Mouse (Mus musculus) mature B cell (primary cell): Measurements from ENCODE around the gene Tmem88.

Experiments
- in situ Hi-C: fragments of 300-500 bp; cut with MboI; formaldehyde crosslinking; loops from 2 replicates; pipeline ENCODE4 v1.14.3; 2019

Tmem88 gene

GRCm38 (mm10) chr11:69398059-69398458 lies at the start of gene Tmem88:
Gene Tmem88, minus strand, starts transcription at chr11:69398234.
- in situ Hi-C loops, result no loop called here

- in situ Hi-C loops, result no loop called here
These were observed 49.3 kb upstream of the Tmem88 start for GRCm38 (mm10) chr11:69447299-69447698.

- in situ Hi-C loops, result no loop called here
These were observed 45.3 kb upstream of the Tmem88 start for GRCm38 (mm10) chr11:69443328-69443727.

GRCm38 (mm10) chr11:69437291-69437690 lies 39.3 kb upstream of the Tmem88 start:
- in situ Hi-C loops, result loop anchor here (5.0 kb wide), 1 partner anchor 35 kb away; no protein-coding TSS in a partner anchor

- in situ Hi-C loops, result no loop called here
These were observed 35.2 kb upstream of the Tmem88 start for GRCm38 (mm10) chr11:69433189-69433588.

- in situ Hi-C loops, result no loop called here
These were observed 34.6 kb upstream of the Tmem88 start for GRCm38 (mm10) chr11:69432640-69432982.

GRCm38 (mm10) chr11:69431829-69432639 lies 34.0 kb upstream of the Tmem88 start:
- in situ Hi-C loops, result no loop called here

GRCm38 (mm10) chr11:69430631-69431030 lies 32.6 kb upstream of the Tmem88 start:
- in situ Hi-C loops, result no loop called here

GRCm38 (mm10) chr11:69429313-69429712 lies 31.3 kb upstream of the Tmem88 start:
- in situ Hi-C loops, result no loop called here

GRCm38 (mm10) chr11:69428751-69429150 lies 30.7 kb upstream of the Tmem88 start:
- in situ Hi-C loops, result no loop called here

GRCm38 (mm10) chr11:69426246-69426645 lies 28.2 kb upstream of the Tmem88 start:
- in situ Hi-C loops, result no loop called here

GRCm38 (mm10) chr11:69423885-69424284 lies 25.9 kb upstream of the Tmem88 start:
- in situ Hi-C loops, result no loop called here

GRCm38 (mm10) chr11:69422842-69423241 lies 24.8 kb upstream of the Tmem88 start:
- in situ Hi-C loops, result no loop called here

GRCm38 (mm10) chr11:69421131-69421977 lies 23.3 kb upstream of the Tmem88 start:
- in situ Hi-C loops, result no loop called here

GRCm38 (mm10) chr11:69420554-69421000 lies 22.5 kb upstream of the Tmem88 start:
- in situ Hi-C loops, result no loop called here

- in situ Hi-C loops, result no loop called here
These were observed 21.9 kb upstream of the Tmem88 start for GRCm38 (mm10) chr11:69419813-69420553.

GRCm38 (mm10) chr11:69419443-69419812 lies 21.4 kb upstream of the Tmem88 start:
- in situ Hi-C loops, result no loop called here

GRCm38 (mm10) chr11:69418481-69419442 lies 20.7 kb upstream of the Tmem88 start:
- in situ Hi-C loops, result no loop called here

GRCm38 (mm10) chr11:69417449-69418384 lies 19.7 kb upstream of the Tmem88 start:
- in situ Hi-C loops, result no loop called here

GRCm38 (mm10) chr11:69416921-69417448 lies 19.0 kb upstream of the Tmem88 start:
- in situ Hi-C loops, result no loop called here
